ENCODE assay signal across 19 mouse cellular contexts in the genomic region with DNA sequence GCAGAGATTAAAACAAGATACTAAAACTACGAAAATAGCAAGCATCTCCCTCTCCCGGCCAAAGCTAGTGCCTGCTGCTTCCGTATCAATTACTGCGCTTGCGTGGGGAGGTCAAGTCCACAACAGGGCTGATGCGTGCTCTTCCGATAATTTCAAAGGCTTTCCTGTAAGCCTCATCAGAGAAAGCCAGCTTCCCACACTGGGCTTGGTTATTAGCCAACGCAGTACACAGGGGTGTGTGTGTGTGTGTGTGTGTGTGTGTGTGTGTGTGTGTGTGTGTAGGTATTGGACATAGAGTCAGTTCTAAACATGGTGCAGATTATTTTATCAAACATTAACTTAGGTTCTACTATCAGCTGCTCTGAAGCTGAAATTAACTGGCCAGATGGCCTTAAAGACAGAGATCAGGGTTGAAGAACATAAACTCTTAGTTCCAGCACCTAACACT. TPM values are rescaled to one million over a fixed set of nuclear protein-coding genes. Genes with fewer than 3 reads are reported as not detected.
DNase-seq lines count a peak whose midpoint lies in the region; ATAC-seq and TF ChIP-seq lines count a peak whose summit lies in the region.
"Had no signal": no experiment of that assay in that cellular context is flagged by ENCODE, and none has a peak within 500 bp of the region (broad histone marks: within the 10 kb centered on the region; RNA-seq: fewer than 3 reads in every experiment).

No protein-coding gene starts in this region.

- no peak overlapping the region for H3K4me2 ChIP-seq in forebrain, embryonic 15.5 days (replicated peaks)
- H3K4me2 ChIP-seq in forebrain, embryonic 14.5 days (ENCODE audit: low read length) = no peak overlapping the region
- peak overlapping the region; percentile 3; the same call in 1 of the 2 replicates for H3K4me2 ChIP-seq in intestine, embryonic 16.5 days (ENCODE audit: low read depth, low read length)
- H3K4me2 ChIP-seq: liver, embryonic 13.5 days; midbrain, embryonic 12.5 days; neural tube, embryonic 13.5 days had no signal

- H3K9me3 ChIP-seq in forebrain, embryonic 15.5 days = no peaks in the 10 kb centered on the region
- H3K9me3 ChIP-seq in forebrain, embryonic 14.5 days (replicated peaks; ENCODE audit: control insufficient read depth, low read length) = no peaks in the 10 kb centered on the region
- no peaks in the 10 kb centered on the region for H3K9me3 ChIP-seq in ES-Bruce4 (replicated peaks; ENCODE audit: control insufficient read depth, insufficient read depth, low read length, poor library complexity, severe bottlenecking)
- no peaks in the 10 kb centered on the region for H3K9me3 ChIP-seq in intestine, embryonic 16.5 days (ENCODE audit: control insufficient read depth, low read length)
- H3K9me3 ChIP-seq: liver, embryonic 13.5 days; midbrain, embryonic 12.5 days; neural tube, embryonic 13.5 days had no signal

- 0 out of 2 replicates have a peak overlapping the region, but pooled peaks have one; percentile 0 for H3K27ac ChIP-seq in forebrain, embryonic 15.5 days (replicated peaks)
- H3K27ac ChIP-seq in forebrain, embryonic 14.5 days (ENCODE audit: low read depth, low read length) = no peak overlapping the region
- H3K27ac ChIP-seq in liver, adult 2 months (replicated peaks; ENCODE audit: insufficient read depth, low read depth, low read length) = peak overlapping the region; percentile 74
- H3K27ac ChIP-seq in ES-Bruce4 (ENCODE audit: insufficient read depth, low read length) = no peak overlapping the region
- peak overlapping the region; percentile 49 for H3K27ac ChIP-seq in intestine, embryonic 16.5 days (ENCODE audit: low read length)
- H3K27ac ChIP-seq: macrophage; midbrain, embryonic 12.5 days; neural tube, embryonic 13.5 days had no signal

- no peak overlapping the region for H3K9ac ChIP-seq in forebrain, embryonic 15.5 days (replicated peaks)
- no peak overlapping the region for H3K9ac ChIP-seq in forebrain, embryonic 14.5 days (ENCODE audit: low read length)
- H3K9ac ChIP-seq in liver, adult 2 months (ENCODE audit: low read depth, low read length) = peak overlapping the region; percentile 1
- H3K9ac ChIP-seq in ES-Bruce4 (ENCODE audit: low read depth, poor library complexity, severe bottlenecking) = peak overlapping the region; percentile 33; the same call in 1 of the 2 replicates
- no peak overlapping the region for H3K9ac ChIP-seq in intestine, embryonic 16.5 days (ENCODE audit: low read depth, low read length)
- H3K9ac ChIP-seq: liver, embryonic 13.5 days; midbrain, embryonic 12.5 days; neural tube, embryonic 13.5 days had no signal

- no peak for ATAC-seq in forebrain, embryonic 15.5 days (replicated peaks)
- no peak for ATAC-seq in forebrain, embryonic 14.5 days
- ATAC-seq in intestine, embryonic 16.5 days = peak; percentile 68
- ATAC-seq: activated CD4-positive, CD25-positive, alpha-beta regulatory T cell, adult 4 months had no signal

- H3K36me3 ChIP-seq in forebrain, embryonic 15.5 days = peaks cover 11% of the 10 kb centered on the region; the same call in 1 of the 2 replicates
- peaks cover 22% of the 10 kb centered on the region for H3K36me3 ChIP-seq in forebrain, embryonic 14.5 days (ENCODE audit: control insufficient read depth, insufficient read depth, low read length)
- H3K36me3 ChIP-seq in liver, adult 2 months (ENCODE audit: control insufficient read depth, insufficient read depth, low read length) = peaks cover 14% of the 10 kb centered on the region; the same call in 1 of the 2 replicates
- peaks cover 5% of the 10 kb centered on the region; the same call in 1 of the 2 replicates for H3K36me3 ChIP-seq in ES-Bruce4 (ENCODE audit: control insufficient read depth, insufficient read depth, low read length, poor library complexity, severe bottlenecking)
- peaks cover 11% of the 10 kb centered on the region for H3K36me3 ChIP-seq in intestine, embryonic 16.5 days (ENCODE audit: control insufficient read depth, insufficient read depth, low read length)

- no peak for TF ChIP-seq EP300 in ES-Bruce4 (IDR thresholded peaks at IDR 0.05; ENCODE audit: insufficient read depth, low read depth, low read length)

- H3K27me3 ChIP-seq in forebrain, embryonic 15.5 days = no peaks in the 10 kb centered on the region
- no peaks in the 10 kb centered on the region for H3K27me3 ChIP-seq in forebrain, embryonic 14.5 days (replicated peaks; ENCODE audit: control insufficient read depth, insufficient read depth, low read length)
- no peaks in the 10 kb centered on the region for H3K27me3 ChIP-seq in liver, adult 2 months (ENCODE audit: control insufficient read depth, insufficient read depth, low read length)
- H3K27me3 ChIP-seq in ES-Bruce4 (ENCODE audit: control insufficient read depth, insufficient read depth, low read length, poor library complexity, severe bottlenecking) = no peaks in the 10 kb centered on the region
- no peaks in the 10 kb centered on the region for H3K27me3 ChIP-seq in intestine, embryonic 16.5 days (replicated peaks; ENCODE audit: control insufficient read depth, insufficient read depth, low read length)
- H3K27me3 ChIP-seq: liver, embryonic 13.5 days; midbrain, embryonic 12.5 days; neural tube, embryonic 13.5 days had no signal

- TF ChIP-seq CTCF in liver, adult 2 months (IDR thresholded peaks at IDR 0.05; ENCODE audit: low read depth, low read length) = peak; percentile 51
- no peak for TF ChIP-seq CTCF in ES-Bruce4 (IDR thresholded peaks at IDR 0.05; ENCODE audit: low read depth, low read length)

- no peak for DNase-seq in forebrain, embryonic 14.5 days (ENCODE audit: low spot score)
- DNase-seq in liver, adult 2 months (ENCODE audit: extremely low read depth, low read depth, low spot score) = peak; percentile 91
- DNase-seq in liver = no peak
- no peak for DNase-seq in embryo, embryonic 10.5 days (ENCODE audit: low spot score)
- no peak for DNase-seq in embryo, embryonic 10 days (ENCODE audit: low spot score)
- DNase-seq: adrenal gland, postnatal 10 days; cerebellum, adult 9-11 months; embryo, embryonic 11 days; gastrocnemius, postnatal 14 days; left cerebral cortex, postnatal 4 days; liver, embryonic 13.5 days; right cerebral cortex, adult 18-20 months had no signal

- H3K4me1 ChIP-seq in forebrain, embryonic 15.5 days = peaks cover 26% of the 10 kb centered on the region
- H3K4me1 ChIP-seq in forebrain, embryonic 14.5 days (ENCODE audit: control insufficient read depth, insufficient read depth, low read length) = peaks cover 19% of the 10 kb centered on the region
- H3K4me1 ChIP-seq in liver, adult 2 months (ENCODE audit: control insufficient read depth, insufficient read depth, low read length) = peaks cover 42% of the 10 kb centered on the region
- H3K4me1 ChIP-seq in ES-Bruce4 (ENCODE audit: control insufficient read depth, insufficient read depth, low read length) = no peaks in the 10 kb centered on the region
- peaks cover 38% of the 10 kb centered on the region for H3K4me1 ChIP-seq in intestine, embryonic 16.5 days (ENCODE audit: control insufficient read depth, insufficient read depth, low read length)

- peaks cover 42% of the 10 kb centered on the region for H3K79me2 ChIP-seq in liver, adult 2 months (ENCODE audit: control insufficient read depth, insufficient read depth, low read length)

- 86% methylated on average over 8 of the region's 8 CpGs for WGBS in forebrain, embryonic 15.5 days
- 92% methylated on average over 8 of the region's 8 CpGs for WGBS in forebrain, embryonic 14.5 days
- WGBS in liver, adult 2 months = 21% methylated on average over 8 of the region's 8 CpGs
- WGBS in intestine, embryonic 16.5 days = 73% methylated on average over 8 of the region's 8 CpGs

- H3K4me3 ChIP-seq in forebrain, embryonic 15.5 days = no peak overlapping the region
- H3K4me3 ChIP-seq in forebrain, embryonic 14.5 days (ENCODE audit: low read depth, low read length) = no peak overlapping the region
- peak overlapping the region; percentile 9; the same call in 1 of the 2 replicates for H3K4me3 ChIP-seq in liver, adult 2 months (ENCODE audit: insufficient read depth, low read depth, low read length)
- peak overlapping the region; percentile 43 for H3K4me3 ChIP-seq in ES-Bruce4 (ENCODE audit: low read depth, low read length)
- H3K4me3 ChIP-seq in intestine, embryonic 16.5 days (ENCODE audit: low read length) = 0 out of 2 replicates have a peak overlapping the region, but pooled peaks have one; percentile 9
- H3K4me3 ChIP-seq: liver, embryonic 13.5 days; midbrain, embryonic 12.5 days; neural tube, embryonic 13.5 days had no signal

- TF ChIP-seq POLR2A in liver, adult 2 months (IDR thresholded peaks at IDR 0.05; ENCODE audit: extremely low read depth, insufficient read depth, low read length) = no peak
- no peak for TF ChIP-seq POLR2A in ES-Bruce4 (IDR thresholded peaks at IDR 0.05; ENCODE audit: insufficient read depth, low read length)

RNA-seq across cellular contexts. Expression of a gene that starts 17.5 kb away (rescaled TPM):
- 0.83 and 1.5 TPM in 2 replicates for polyA plus RNA-seq in forebrain, embryonic 15.5 days (2015; fragmentation: Nextera tagmentation; extraction: Ambion mirVana)
- polyA plus RNA-seq in forebrain, embryonic 14.5 days (2014; fragmentation: Nextera tagmentation; extraction: Ambion mirVana) = 1.7 and 1.9 TPM in 2 replicates
- total RNA-seq in liver, adult 2 months (2014; rRNA removed) = 0.13 and 0.18 TPM in 2 replicates
- 0.15 and 0.20 TPM in 2 replicates for polyA plus RNA-seq in liver, adult 2 months (2012; rRNA removed)
- polyA plus RNA-seq in ES-Bruce4 (2011; ENCODE audit: insufficient read depth, insufficient read length, low read depth, missing spikeins) = 25.8 and 34.7 TPM in 2 replicates
- polyA plus RNA-seq in intestine, embryonic 16.5 days (2015; fragmentation: Nextera tagmentation; extraction: Ambion mirVana) = 0.79 and 0.82 TPM in 2 replicates

RNA-seq across cellular contexts. Expression of a gene that starts 20.0 kb away (rescaled TPM):
- 163 and 174 TPM in 2 replicates for polyA plus RNA-seq in forebrain, embryonic 15.5 days (2015; fragmentation: Nextera tagmentation; extraction: Ambion mirVana)
- 210 TPM in 2 replicates for polyA plus RNA-seq in forebrain, embryonic 14.5 days (2014; fragmentation: Nextera tagmentation; extraction: Ambion mirVana)
- total RNA-seq in liver, adult 2 months (2014; rRNA removed) = 384 and 388 TPM in 2 replicates
- polyA plus RNA-seq in liver, adult 2 months (2012; rRNA removed) = 229 and 239 TPM in 2 replicates
- 175 and 190 TPM in 2 replicates for polyA plus RNA-seq in ES-Bruce4 (2011; ENCODE audit: insufficient read depth, insufficient read length, low read depth, missing spikeins)
- 234 and 240 TPM in 2 replicates for polyA plus RNA-seq in intestine, embryonic 16.5 days (2015; fragmentation: Nextera tagmentation; extraction: Ambion mirVana)

RNA-seq across cellular contexts. Expression of a gene that starts 30.4 kb away (rescaled TPM):
- 141 and 146 TPM in 2 replicates for polyA plus RNA-seq in forebrain, embryonic 15.5 days (2015; fragmentation: Nextera tagmentation; extraction: Ambion mirVana)
- polyA plus RNA-seq in forebrain, embryonic 14.5 days (2014; fragmentation: Nextera tagmentation; extraction: Ambion mirVana) = 73.7 and 122 TPM in 2 replicates
- 12.8 and 14.7 TPM in 2 replicates for total RNA-seq in liver, adult 2 months (2014; rRNA removed)
- polyA plus RNA-seq in liver, adult 2 months (2012; rRNA removed) = 12.7 and 15.8 TPM in 2 replicates
- 19.2 and 21.6 TPM in 2 replicates for polyA plus RNA-seq in ES-Bruce4 (2011; ENCODE audit: insufficient read depth, insufficient read length, low read depth, missing spikeins)
- 50.8 and 51.6 TPM in 2 replicates for polyA plus RNA-seq in intestine, embryonic 16.5 days (2015; fragmentation: Nextera tagmentation; extraction: Ambion mirVana)

Comparison
In these comparisons a context has a peak if more than half of its experiments do, and no peak if none do; other contexts are left out.
1. H3K27ac ChIP-seq: peak in forebrain, embryonic 15.5 days (single experiment), liver, adult 2 months (single experiment) and intestine, embryonic 16.5 days (single experiment); none in forebrain, embryonic 14.5 days (single experiment) and ES-Bruce4 (single experiment).
2. H3K4me3 ChIP-seq: peak in liver, adult 2 months (single experiment), ES-Bruce4 (single experiment) and intestine, embryonic 16.5 days (single experiment); none in forebrain, embryonic 15.5 days (single experiment) and forebrain, embryonic 14.5 days (single experiment).
3. H3K9ac ChIP-seq: peak in liver, adult 2 months (single experiment) and ES-Bruce4 (single experiment); none in forebrain, embryonic 15.5 days (single experiment), forebrain, embryonic 14.5 days (single experiment) and intestine, embryonic 16.5 days (single experiment).